Mouse (Mus musculus) gastrocnemius, adult 8-10 months (tissue): ENCODE measurements around the gene Atg10. TPM values are rescaled to one million over a fixed set of nuclear protein-coding genes. Genes with fewer than 3 reads are reported as not detected.

Experiments used
- DNase-seq, 2 experiments: peaks; one replicate each; pipeline ENCODE4 v3.0.0; 2022; ENCODE audit warnings: low spot score in 2 of 2
- total RNA-seq, 4 experiments: library from RNA; stranded (reverse); gene quantifications; 2 replicates each; pipeline ENCODE4 v1.2.4; 2022

Atg10 gene
- total RNA-seq, 4 experiments from 2014 or later: 8.0 to 13.9 (median 10.9) TPM

DNA sequence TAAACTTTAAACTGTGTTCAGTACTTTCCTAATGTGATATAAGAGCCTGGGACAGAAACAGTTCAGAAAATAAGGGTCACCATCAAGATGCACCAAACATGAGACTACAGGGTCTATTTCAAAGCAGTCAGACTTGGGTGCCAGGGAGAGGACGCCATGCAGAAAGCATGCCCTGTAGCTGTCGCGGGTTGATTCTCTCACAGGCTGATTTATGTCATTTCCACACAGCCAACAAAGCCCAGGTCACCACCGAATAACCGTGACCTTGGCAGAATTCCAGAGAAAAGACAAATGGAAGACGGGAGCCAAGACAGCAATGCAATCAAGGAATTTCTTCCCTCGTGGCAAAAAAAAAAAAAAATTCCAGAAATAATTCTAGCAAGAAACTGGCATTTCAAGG is 94.7 kb downstream of the Atg10 start:
- DNase-seq: no peak

- DNase-seq: no peak
Measured at GRCm38 (mm10) chr13:91128581-91128980, 95.2 kb downstream of the Atg10 start.

GRCm38 (mm10) chr13:91118156-91118555 is 105.6 kb downstream of the Atg10 start:
- DNase-seq: no peak

DNA sequence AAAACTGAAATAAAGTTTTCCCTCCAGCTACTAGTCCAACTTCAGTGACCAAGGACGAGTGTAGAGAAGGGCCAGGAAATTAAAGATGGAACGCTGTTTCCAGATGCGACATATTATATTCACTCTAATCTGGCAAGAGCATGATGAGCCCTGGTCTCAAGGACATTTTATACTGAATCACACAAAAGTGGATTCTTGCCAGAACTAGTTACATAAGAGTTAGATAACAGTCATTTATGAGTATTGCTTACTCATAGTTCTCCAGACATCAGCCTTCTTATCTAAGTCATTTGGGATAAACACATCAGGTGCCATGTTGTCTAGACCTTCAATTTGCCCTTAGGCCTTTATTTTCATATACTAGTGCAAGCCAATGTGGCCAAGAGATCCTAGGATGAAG is 108.9 kb downstream of the Atg10 start:
- DNase-seq: no peak

DNA sequence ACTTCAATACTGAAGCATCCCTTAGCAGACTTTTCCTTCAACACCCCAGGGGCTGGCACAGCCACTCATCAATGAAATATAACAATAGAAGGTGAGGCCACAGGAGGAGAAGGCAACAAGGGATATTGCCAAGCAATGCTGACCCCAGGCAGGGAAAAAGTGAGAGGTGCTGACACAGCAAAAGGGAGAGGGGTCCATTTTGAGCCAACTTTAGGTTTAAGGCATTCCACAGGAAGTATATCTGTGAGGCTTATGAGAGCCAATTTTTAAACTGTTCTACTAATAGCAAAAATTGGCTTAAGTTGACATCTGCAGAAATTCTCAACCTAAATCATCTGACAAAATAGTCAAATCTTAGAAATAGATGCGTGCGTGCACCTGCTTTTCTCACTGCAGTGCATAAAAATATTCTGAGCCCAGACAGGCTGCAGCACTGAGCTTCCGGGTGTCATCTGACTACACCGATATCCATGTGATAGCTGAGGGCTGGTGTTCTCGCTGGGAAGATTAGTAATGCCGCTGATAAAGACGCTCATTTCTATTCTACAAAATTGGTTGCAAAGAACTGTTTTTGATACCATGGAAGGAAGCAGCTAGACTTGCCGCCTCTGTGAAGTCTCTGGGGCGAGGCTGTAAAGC is 116.3 kb downstream of the Atg10 start:
- DNase-seq: no peak

DNA sequence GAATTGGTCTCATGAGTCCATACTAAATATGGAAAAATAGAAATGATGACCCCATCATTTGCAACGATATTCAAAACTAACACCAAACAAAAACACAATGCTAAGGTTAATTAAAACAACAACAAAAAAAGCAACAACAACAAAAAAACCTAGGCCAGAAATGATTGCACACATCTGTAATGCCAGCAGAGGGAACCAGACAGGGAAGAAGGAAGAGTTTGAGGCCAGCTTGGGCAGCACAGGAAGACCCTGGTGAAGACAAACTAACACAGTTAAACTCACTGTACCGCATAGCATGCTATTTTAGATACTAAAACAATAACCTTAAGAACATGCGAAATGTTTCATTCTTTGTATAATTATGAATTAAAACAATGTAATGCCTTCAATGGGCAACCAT is 121.5 kb downstream of the Atg10 start:
- no peak for DNase-seq

DNA sequence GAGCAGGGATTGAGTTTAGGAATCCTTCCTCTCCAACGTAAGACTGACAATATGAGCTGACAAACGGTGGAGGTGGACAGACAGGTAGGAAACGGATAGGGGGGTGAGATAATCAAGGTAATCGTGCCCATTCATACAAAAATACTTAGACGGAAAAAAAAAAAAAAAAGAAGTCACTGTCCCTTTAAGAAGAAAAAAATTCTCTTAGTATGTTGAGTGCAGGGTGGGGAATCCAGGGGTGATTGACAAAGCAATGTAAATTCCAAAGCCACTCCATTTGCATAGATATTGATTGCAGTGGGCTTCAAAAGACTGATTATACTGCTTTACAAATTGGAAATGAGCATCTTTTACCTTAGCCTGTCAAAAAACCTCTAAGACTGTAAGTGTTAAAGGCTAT is 123.4 kb downstream of the Atg10 start:
- no peak for DNase-seq

DNA sequence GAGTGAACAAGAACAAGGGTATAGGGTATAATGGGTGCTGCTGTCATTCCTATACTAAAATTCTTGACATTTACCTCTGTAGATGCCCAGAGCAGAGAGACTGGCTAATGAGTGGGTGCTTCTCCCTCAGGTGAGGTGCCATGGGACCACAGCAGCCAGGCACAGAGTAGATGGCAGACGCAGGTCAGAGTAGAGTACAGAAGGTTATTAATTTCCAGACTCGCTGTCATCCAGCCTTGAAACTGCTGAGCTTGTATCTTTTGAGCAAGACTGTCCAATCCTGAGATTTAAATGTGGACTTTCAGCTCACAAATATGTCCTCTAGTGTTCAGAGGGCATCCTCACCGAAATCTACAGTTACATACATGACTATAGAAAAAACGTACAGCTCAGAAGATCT is 128.9 kb downstream of the Atg10 start:
- no peak for DNase-seq

DNA sequence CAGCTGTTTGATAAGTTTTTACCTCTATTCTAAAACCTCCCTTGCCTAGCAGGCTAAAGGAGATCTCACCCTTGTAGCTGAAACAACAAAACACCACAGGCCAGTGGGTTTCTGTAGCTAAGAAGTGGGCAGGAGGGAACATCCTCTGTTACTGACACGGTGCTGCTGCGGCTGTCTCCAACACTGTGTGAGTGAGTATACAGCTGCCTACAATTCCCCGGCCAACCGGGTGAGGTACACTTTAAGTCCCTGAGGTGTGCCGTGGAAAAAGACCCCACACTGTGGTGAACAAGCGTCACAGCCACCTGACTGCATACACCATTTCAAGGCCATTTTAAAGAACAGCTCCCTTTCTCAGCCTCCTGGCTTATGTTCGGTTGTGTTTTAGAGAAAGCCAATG is 129.6 kb downstream of the Atg10 start:
- no peak for DNase-seq

GRCm38 (mm10) chr13:91093610-91094009 is 130.2 kb downstream of the Atg10 start:
- no peak for DNase-seq

DNA sequence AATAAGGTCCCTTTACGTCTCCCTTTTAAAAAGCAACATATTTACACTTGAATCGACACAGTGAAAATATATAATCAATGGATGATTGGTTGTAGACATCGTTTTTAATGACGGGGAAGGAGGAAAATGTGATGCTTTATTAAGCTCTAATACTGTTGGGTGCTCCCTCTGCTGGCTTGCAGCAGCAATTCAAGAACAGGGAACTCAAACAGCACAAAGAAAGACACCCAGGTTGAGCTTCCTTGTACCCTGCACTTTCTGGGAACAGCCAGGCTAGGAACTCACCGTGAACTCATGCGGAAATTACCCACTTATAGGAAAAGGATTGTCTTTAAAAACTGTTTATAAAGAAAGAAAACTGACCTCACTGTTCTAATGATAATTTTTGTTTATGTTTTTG is 130.6 kb downstream of the Atg10 start:
- no peak for DNase-seq

DNA sequence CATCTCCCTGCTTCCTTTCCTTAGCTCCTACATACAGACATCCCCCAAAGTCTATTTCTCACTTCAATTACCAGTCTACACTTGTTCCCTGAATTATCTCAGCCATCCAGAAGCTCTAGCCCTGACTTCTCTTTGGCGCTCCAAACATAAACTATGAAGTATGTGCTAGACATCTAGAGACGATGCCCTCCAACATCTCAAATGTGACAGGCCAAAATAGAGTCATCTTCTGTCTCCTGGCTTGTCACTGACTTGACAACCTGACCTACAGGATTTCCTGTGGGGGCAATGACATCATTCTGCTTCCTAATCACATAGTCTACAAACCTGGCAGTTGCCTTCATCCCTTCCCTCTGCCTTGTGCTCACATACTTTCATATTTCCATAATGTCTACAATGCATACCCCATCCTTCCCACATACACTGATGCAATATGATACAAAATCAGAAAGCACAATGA is 132.0 kb downstream of the Atg10 start:
- no peak for DNase-seq

GRCm38 (mm10) chr13:91090861-91091730 is 132.7 kb downstream of the Atg10 start:
- DNase-seq: no peak

- DNase-seq: no peak
Measured at GRCm38 (mm10) chr13:91086361-91086900, 137.3 kb downstream of the Atg10 start.

DNA sequence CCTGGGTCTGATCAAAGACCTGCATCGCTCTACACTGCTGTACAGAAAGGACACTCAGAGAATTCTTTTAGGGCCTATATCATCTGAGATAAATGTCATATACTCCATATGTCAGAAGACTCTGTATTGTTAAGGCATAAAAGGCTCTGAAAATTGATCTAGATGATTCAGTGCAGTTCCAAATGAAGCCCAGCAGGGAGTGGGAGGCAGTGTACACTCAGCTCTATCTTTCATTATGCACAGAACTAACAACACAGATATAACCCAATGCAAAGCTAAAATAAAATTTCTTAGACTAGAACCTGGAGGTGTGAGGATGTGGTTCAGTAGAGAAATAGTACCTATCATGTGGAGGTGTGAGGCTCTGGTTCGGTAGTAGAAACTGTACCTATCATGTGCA is 151.4 kb downstream of the Atg10 start:
- no peak for DNase-seq

DNA sequence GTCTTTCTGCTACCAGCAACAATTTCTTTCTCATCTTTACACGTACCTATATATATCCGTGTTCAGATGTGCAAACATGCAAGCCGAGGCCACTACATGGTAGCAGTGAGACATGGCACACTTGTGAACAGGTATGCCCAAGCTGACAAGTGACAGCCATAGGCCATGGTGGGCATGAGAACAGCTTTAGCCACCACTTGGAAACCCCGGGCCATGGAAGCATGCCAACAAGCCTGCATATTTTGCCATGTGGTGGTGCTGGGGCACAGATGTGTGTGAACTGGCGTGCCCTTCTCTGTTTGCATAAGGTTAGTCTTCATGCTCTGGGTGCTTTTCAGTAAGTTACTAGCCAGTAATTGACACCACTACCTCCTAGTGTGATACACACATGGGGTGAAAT is 162.9 kb downstream of the Atg10 start:
- no peak for DNase-seq

DNA sequence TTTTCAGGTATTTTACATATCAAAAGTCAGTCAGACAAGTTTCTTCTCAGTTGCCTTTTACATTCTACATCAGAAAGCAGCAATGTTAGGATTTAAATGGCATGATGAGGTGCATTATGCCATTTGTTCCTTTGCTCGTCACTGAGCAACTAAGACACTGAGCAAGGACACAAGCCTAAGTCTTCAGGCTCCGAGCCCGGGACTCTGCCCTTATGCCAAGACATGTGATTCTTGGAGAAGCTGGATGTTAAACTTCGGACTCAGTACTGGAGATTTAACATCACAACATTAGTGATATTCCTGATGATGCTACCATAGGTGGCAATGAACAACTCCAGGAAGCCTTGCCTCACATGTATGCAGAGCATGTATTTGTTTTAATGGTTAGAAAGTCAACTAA is 175.6 kb downstream of the Atg10 start:
- peak in 1 of 2 experiments; percentile 31 for DNase-seq

- peak in 1 of 2 experiments; percentile 50 for DNase-seq
Measured at GRCm38 (mm10) chr13:91046851-91047250, 176.9 kb downstream of the Atg10 start.

GRCm38 (mm10) chr13:91041236-91041635 is 182.5 kb downstream of the Atg10 start:
- no peak for DNase-seq

- DNase-seq: no peak
Measured at GRCm38 (mm10) chr13:91040421-91040820, 183.3 kb downstream of the Atg10 start.

- no peak for DNase-seq
Measured at GRCm38 (mm10) chr13:91039201-91039807, 184.5 kb downstream of the Atg10 start.

DNA sequence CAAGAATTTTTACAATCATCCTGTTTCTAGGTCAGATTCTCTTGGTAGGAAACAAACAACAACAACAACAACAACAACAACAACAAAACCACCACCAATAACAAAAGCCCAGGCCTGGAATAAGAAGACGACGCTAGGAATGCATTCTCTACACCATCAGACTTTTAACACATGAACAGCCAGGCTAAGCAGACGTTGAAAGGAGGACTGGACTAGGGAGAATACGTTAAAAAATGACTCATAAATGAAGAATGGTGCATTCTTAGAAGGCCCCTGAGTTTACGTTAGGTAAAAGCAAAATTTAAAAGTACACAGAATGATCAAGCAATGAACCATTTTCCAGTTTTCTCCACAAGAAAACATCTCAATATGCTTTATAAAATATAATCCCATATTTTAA is 185.1 kb downstream of the Atg10 start:
- no peak for DNase-seq
